Mouse (Mus musculus) ES-E14 (cell line): ENCODE data around the gene Prex1.

Experiments
- CHD2 ChIP-seq: IDR thresholded peaks from 2 replicates; pipeline ENCODE4 v1.6.1; 2014; ENCODE audit warnings: mild to moderate bottlenecking, low read depth, low read length, inconsistent platforms
- HCFC1 ChIP-seq: IDR thresholded peaks from 2 replicates; pipeline ENCODE4 v1.6.1; 2012; ENCODE audit warnings: low read length, inconsistent platforms, borderline replicate concordance; ENCODE audit not compliant: insufficient read depth
- MAFK ChIP-seq: IDR thresholded peaks from 2 replicates; pipeline ENCODE4 v1.6.1; 2014; ENCODE audit warnings: mild to moderate bottlenecking, low read depth, low read length, inconsistent platforms; ENCODE audit not compliant: insufficient read depth
- ZC3H11A ChIP-seq: IDR thresholded peaks from 2 replicates; pipeline ENCODE4 v1.6.1; 2012; ENCODE audit warnings: low read depth, mild to moderate bottlenecking, inconsistent platforms, low read length, borderline replicate concordance
- ZNF384 ChIP-seq: IDR thresholded peaks from 2 replicates; pipeline ENCODE4 v1.6.1; 2012; ENCODE audit warnings: low read depth, low read length, inconsistent platforms

- no peak for TF ChIP-seq MAFK
- TF ChIP-seq ZNF384: no peak
- TF ChIP-seq ZC3H11A: no peak
- TF ChIP-seq CHD2: no peak
- no peak for TF ChIP-seq HCFC1
Observed at GRCm38 (mm10) chr2:166622079-166622478, 91.6 kb downstream of the Prex1 start.
